Mouse (Mus musculus): ENCODE measurements around the gene Gm3448.
"Not testable (repeated sequence)": the region's sequence is repeated elsewhere in the genome, so short reads cannot be mapped to it uniquely, and the experiment has no call there.

- TF ChIP-seq CTCF, EP300 (IDR thresholded peaks at IDR 0.05; ENCODE audit: low read depth): not testable (repeated sequence)
Observed at GRCm38 (mm10) chr17:15021503-15022220, 19.7 kb downstream of the Gm3448 start.

Data from liver, embryonic 14.5 days (tissue).